Mouse (Mus musculus) embryo, embryonic 11 days (tissue): ENCODE measurements around the gene Cdh22.

Source experiments
- DNase-seq: peaks from one replicate; pipeline ENCODE4 v3.0.0-alpha.2; 2015

Cdh22 gene

GRCm38 (mm10) chr2:165205486-165205885 lies 29.2 kb downstream of the Cdh22 start:
- no peak for DNase-seq

GRCm38 (mm10) chr2:165204931-165205330 lies 29.7 kb downstream of the Cdh22 start:
- peak; percentile 43 for DNase-seq

GRCm38 (mm10) chr2:165201761-165202751 lies 32.6 kb downstream of the Cdh22 start:
- DNase-seq: peak; percentile 73

- no peak for DNase-seq
Measured at GRCm38 (mm10) chr2:165197546-165197945, 37.1 kb downstream of the Cdh22 start.

GRCm38 (mm10) chr2:165195411-165196182 lies 39.1 kb downstream of the Cdh22 start:
- DNase-seq: peak; percentile 84

GRCm38 (mm10) chr2:165191483-165191882 lies 43.2 kb downstream of the Cdh22 start:
- DNase-seq: no peak

GRCm38 (mm10) chr2:165189546-165189945 lies 45.1 kb downstream of the Cdh22 start:
- no peak for DNase-seq

- no peak for DNase-seq
Measured at GRCm38 (mm10) chr2:165187648-165188380, 46.8 kb downstream of the Cdh22 start.

GRCm38 (mm10) chr2:165184015-165184633 lies 50.5 kb downstream of the Cdh22 start:
- peak; percentile 43 for DNase-seq

- no peak for DNase-seq
Measured at GRCm38 (mm10) chr2:165182085-165182976, 52.3 kb downstream of the Cdh22 start.

GRCm38 (mm10) chr2:165179231-165179630 lies 55.4 kb downstream of the Cdh22 start:
- DNase-seq: no peak

GRCm38 (mm10) chr2:165176965-165177364 lies 57.7 kb downstream of the Cdh22 start:
- DNase-seq: no peak

- DNase-seq: peak; percentile 53
Measured at GRCm38 (mm10) chr2:165166664-165167435, 67.8 kb downstream of the Cdh22 start.

- DNase-seq: no peak
Measured at GRCm38 (mm10) chr2:165162221-165162620, 72.4 kb downstream of the Cdh22 start.

GRCm38 (mm10) chr2:165160466-165160865 lies 74.2 kb downstream of the Cdh22 start:
- peak; percentile 87 for DNase-seq

- DNase-seq: peak; percentile 89
Measured at GRCm38 (mm10) chr2:165159055-165159688, 75.5 kb downstream of the Cdh22 start.

- no peak for DNase-seq
Measured at GRCm38 (mm10) chr2:165158317-165158716, 76.3 kb downstream of the Cdh22 start.

- no peak for DNase-seq
Measured at GRCm38 (mm10) chr2:165157900-165158299, 76.8 kb downstream of the Cdh22 start.

GRCm38 (mm10) chr2:165153006-165153405 lies 81.6 kb downstream of the Cdh22 start:
- DNase-seq: no peak

- no peak for DNase-seq
Measured at GRCm38 (mm10) chr2:165149741-165150140, 84.9 kb downstream of the Cdh22 start.
